Mouse (Mus musculus): ENCODE results near the gene Txndc11. TPM values are rescaled to one million over a fixed set of nuclear protein-coding genes. Genes with fewer than 3 reads are reported as not detected.

Txndc11 gene
- total RNA-seq, 2 experiments from 2014 or later: 36.8 to 71.7 TPM

DNA sequence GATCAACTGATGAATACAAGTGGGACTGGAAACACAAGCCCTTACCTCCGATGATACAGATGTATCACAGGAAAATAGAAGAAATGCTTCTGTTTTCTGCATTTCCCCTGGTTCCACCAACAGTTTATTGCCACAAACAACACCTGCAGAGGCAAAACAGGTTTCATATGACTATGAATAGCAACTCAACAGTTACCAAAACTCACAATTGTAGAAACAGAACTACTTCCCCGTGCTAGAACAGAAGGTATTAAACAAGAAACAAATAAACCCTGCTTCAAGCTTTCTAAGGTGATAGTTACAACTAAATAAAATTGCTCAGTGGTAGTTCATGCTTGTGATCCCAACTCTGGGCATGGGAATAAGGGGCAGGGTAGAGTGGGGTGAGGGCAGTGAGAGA lies 11.8 kb downstream of the Txndc11 start:
- no peak for ATAC-seq (replicated peaks; ENCODE audit: poor library complexity, severe bottlenecking)

- peak; percentile 35; the same call in 1 of the 2 replicates for ATAC-seq (replicated peaks; ENCODE audit: poor library complexity, severe bottlenecking)
These were observed 25.2 kb downstream of the Txndc11 start for GRCm38 (mm10) chr16:11109198-11109740.

DNA sequence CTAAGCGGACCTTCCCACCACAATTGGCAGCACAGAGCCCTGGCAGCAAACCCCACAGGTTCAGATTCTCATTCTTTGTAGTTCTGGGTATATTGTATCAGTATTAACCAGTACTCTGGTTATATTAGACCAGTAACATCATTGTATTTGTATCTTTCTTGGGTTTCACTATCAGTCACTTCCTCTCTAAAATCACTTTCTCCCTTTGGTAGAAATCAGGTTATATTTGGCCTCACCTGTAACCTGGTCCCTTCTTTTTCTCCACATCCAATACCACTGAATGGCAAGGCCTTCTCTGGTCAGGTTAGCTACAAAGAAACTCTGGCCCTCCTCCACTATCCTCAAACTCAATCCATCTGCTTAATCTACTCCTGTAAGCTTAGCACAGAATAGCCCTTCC lies 29.5 kb downstream of the Txndc11 start:
- no peak for ATAC-seq (replicated peaks; ENCODE audit: poor library complexity, severe bottlenecking)

DNA sequence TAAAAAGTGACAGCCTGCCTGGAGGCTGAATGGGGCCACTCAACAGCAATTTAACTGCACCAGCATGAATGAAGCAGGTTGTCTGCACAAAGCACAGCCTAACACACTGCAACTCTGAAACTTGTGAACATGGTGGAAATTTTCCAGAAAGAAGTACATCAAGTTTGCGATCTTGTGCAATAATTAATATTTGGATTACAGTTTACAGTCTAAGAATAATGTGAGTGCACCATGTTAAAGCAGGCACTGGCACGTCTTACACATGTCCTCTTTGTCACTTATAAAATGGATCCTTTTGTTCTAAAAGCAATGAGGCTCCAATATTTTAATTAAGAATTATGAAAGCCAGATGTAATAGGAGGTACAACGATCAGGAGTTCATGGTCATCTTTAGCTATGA lies 37.1 kb downstream of the Txndc11 start:
- ATAC-seq (replicated peaks; ENCODE audit: poor library complexity, severe bottlenecking): no peak

- ATAC-seq (replicated peaks; ENCODE audit: poor library complexity, severe bottlenecking): no peak
These were observed 40.6 kb downstream of the Txndc11 start for GRCm38 (mm10) chr16:11093717-11094386.

- no peak for ATAC-seq (replicated peaks; ENCODE audit: poor library complexity, severe bottlenecking)
These were observed 41.9 kb downstream of the Txndc11 start for GRCm38 (mm10) chr16:11092523-11092922.

DNA sequence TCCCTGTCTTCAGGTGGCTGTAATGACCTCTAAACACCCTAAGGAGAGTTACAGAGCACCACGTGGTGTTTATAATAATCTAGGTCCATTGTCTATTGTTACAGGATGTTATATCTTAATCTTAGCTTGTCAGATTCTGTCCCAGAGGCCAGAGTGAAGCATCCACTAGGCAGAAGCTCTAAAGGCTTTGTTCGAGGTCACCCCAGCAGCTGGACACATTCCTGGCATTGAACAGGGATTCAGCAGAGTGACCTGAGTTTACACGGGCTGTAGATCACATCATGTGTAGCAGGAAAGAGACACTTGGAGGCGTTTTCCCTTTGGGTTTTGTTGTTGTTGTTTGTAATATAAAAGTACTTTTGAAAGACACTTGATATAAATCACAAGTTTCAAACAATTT lies 42.4 kb downstream of the Txndc11 start:
- no peak for ATAC-seq (replicated peaks; ENCODE audit: poor library complexity, severe bottlenecking)

- no peak for ATAC-seq (replicated peaks; ENCODE audit: poor library complexity, severe bottlenecking)
These were observed 43.4 kb downstream of the Txndc11 start for GRCm38 (mm10) chr16:11090836-11091570.

GRCm38 (mm10) chr16:11086856-11087588 lies 47.4 kb downstream of the Txndc11 start:
- ATAC-seq (replicated peaks; ENCODE audit: poor library complexity, severe bottlenecking): no peak

- no peak for ATAC-seq (replicated peaks; ENCODE audit: poor library complexity, severe bottlenecking)
These were observed 48.2 kb downstream of the Txndc11 start for GRCm38 (mm10) chr16:11086299-11086698.

DNA sequence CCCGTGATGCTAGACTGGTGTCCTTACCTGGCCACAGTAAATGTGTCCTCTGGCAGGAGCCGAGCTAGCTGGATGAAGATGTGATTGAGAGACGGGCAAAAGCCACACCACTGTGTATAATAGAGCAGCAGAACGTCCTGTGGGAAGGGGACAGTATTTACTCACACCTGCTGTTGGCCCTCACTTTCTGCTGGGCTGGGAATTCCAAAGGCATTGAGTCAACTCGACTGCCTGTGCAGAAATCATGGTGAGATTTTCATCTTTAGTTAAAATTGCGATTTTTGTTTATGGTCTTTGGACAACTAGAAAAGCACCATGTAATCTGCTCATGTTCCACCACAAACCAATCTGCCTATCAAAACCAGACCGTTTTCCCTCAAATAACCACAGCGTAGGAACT lies 50.3 kb downstream of the Txndc11 start:
- ATAC-seq (replicated peaks; ENCODE audit: poor library complexity, severe bottlenecking): no peak

GRCm38 (mm10) chr16:11078216-11078869 lies 56.1 kb downstream of the Txndc11 start:
- no peak for ATAC-seq (replicated peaks; ENCODE audit: poor library complexity, severe bottlenecking)

DNA sequence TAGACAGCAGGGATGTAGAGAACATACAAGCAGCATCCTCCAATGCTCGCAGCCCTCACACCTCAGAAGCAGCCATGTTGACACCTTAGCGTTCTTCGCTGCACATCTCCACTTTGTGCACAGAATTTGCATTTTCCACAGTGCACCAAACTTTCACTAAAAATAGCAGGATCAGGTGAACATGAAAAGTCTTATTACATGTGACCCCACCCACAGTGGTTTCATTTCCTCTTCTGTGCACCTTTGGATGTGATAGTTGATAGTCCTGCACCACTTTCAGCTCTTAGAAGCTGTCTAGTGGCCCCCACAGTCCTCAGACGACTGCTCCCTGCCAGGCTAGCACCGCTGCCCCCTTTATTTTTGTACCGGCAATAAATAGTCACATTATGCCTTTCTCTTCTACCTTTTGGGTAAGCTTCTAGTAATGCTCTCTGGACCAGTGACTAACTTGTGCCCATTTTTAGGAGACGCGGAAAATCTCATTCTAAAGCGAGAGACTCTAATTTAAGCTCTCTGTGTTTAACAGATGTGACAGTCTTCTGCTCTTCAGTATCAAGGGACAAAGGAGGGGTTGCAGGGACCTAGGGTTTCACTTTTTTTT lies 56.7 kb downstream of the Txndc11 start:
- ATAC-seq (replicated peaks; ENCODE audit: poor library complexity, severe bottlenecking): no peak

- no peak for ATAC-seq (replicated peaks; ENCODE audit: poor library complexity, severe bottlenecking)
These were observed 61.4 kb downstream of the Txndc11 start for GRCm38 (mm10) chr16:11073060-11073459.

DNA sequence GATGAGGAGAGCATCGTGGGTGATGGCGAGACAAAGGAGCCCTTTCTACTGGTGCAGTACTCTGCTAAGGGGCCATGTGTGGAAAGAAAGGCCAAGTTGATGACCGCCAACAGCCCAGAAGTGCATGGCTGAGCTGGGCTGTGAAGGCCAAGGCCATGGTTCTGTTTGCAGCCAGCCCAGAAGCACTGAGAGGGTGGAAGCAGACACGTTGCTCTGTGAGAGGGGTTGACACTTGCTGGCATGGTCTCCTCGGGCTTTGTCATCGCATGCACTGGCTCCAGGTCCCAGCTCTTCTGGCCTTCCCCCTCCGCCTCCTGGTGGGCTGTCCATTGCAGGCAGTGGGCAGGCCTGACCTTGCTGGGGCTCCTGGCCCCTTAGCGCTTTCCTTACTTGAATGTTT lies 62.0 kb downstream of the Txndc11 start:
- no peak for ATAC-seq (replicated peaks; ENCODE audit: poor library complexity, severe bottlenecking)

GRCm38 (mm10) chr16:11071887-11072286 lies 62.6 kb downstream of the Txndc11 start:
- ATAC-seq (replicated peaks; ENCODE audit: poor library complexity, severe bottlenecking): peak; percentile 33; the same call in 1 of the 2 replicates

DNA sequence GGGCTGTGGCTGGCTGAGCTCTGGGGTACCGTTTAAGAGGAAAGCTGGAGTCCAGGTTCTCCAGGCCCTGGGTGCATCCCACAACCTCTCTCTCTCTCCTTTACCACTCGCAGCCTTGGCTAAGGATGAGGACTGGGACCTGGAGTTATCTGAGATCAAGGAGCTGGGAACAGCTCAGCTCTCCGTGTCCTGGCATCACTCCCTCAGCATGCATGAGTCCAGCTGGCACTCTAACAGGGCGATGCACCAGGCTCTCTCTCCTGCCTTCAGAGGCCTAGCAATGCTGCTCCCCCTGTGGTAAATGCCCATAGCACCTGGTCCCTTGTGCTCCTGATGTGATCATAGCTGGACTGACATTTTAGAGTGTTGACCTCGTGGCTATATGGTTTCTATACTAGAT lies 63.3 kb downstream of the Txndc11 start:
- ATAC-seq (replicated peaks; ENCODE audit: poor library complexity, severe bottlenecking): no peak

- peak; percentile 30 for ATAC-seq (replicated peaks; ENCODE audit: poor library complexity, severe bottlenecking)
These were observed 64.6 kb downstream of the Txndc11 start for GRCm38 (mm10) chr16:11069710-11070420.

- no peak for ATAC-seq (replicated peaks; ENCODE audit: poor library complexity, severe bottlenecking)
These were observed 65.2 kb downstream of the Txndc11 start for GRCm38 (mm10) chr16:11069271-11069670.

Data from granulocyte monocyte progenitor cell, adult 5-6 weeks (primary cell).